11 mouse cellular contexts compared by ENCODE assay signal in genomic region chr2:144052410-144053065, GRCm38 (mm10). TPM values are rescaled to one million over a fixed set of nuclear protein-coding genes. Genes with fewer than 3 reads are reported as not detected.
A peak's percentile ranks its signal among the peaks of the same experiment; 100 is the strongest.
DNase-seq lines count a peak whose midpoint lies in the region; ATAC-seq and TF ChIP-seq lines count a peak whose summit lies in the region.
"Had no signal": no experiment of that assay in that cellular context is flagged by ENCODE, and none has a peak within 500 bp of the region (broad histone marks: within the 10 kb centered on the region; RNA-seq: fewer than 3 reads in every experiment).

No protein-coding gene starts in this region.

- H3K27me3 ChIP-seq in intestine, embryonic 15.5 days (replicated peaks) = no peaks in the 10 kb centered on the region
- no peaks in the 10 kb centered on the region for H3K27me3 ChIP-seq in intestine, postnatal 0 days (replicated peaks; ENCODE audit: control insufficient read depth, insufficient read depth, low read length)
- no peaks in the 10 kb centered on the region for H3K27me3 ChIP-seq in stomach, embryonic 16.5 days (ENCODE audit: control insufficient read depth, insufficient read depth, low read length)
- H3K27me3 ChIP-seq in kidney, embryonic 14.5 days (ENCODE audit: control insufficient read depth, insufficient read depth, low read length) = no peaks in the 10 kb centered on the region
- H3K27me3 ChIP-seq in liver, postnatal 0 days (ENCODE audit: insufficient read depth, low read length) = no peaks in the 10 kb centered on the region
- H3K27me3 ChIP-seq: embryonic facial prominence, embryonic 13.5 days had no signal

- no peaks in the 10 kb centered on the region for H3K36me3 ChIP-seq in intestine, embryonic 15.5 days
- no peaks in the 10 kb centered on the region for H3K36me3 ChIP-seq in intestine, postnatal 0 days (ENCODE audit: control insufficient read depth, insufficient read depth)
- H3K36me3 ChIP-seq in stomach, embryonic 16.5 days (ENCODE audit: control insufficient read depth, insufficient read depth, low read length) = no peaks in the 10 kb centered on the region
- H3K36me3 ChIP-seq in kidney, embryonic 14.5 days (ENCODE audit: control insufficient read depth, insufficient read depth, low read length) = no peaks in the 10 kb centered on the region
- no peaks in the 10 kb centered on the region for H3K36me3 ChIP-seq in liver, postnatal 0 days (replicated peaks; ENCODE audit: insufficient read depth, low read length)
- H3K36me3 ChIP-seq: embryonic facial prominence, embryonic 13.5 days had no signal

- peak; percentile 31 to 46 for DNase-seq in cerebellum, adult 18-20 months
- DNase-seq in gastrocnemius, postnatal 4 days (ENCODE audit: low spot score in 2 of 2) = peak; percentile 43 to 69
- DNase-seq in left cerebral cortex, postnatal 10 days (ENCODE audit: extremely low spot score in 1 of 2, low spot score in 2 of 2) = peak; percentile 71 to 77
- no peak for DNase-seq in liver, postnatal 0 days

- no peak for TF ChIP-seq EP300 in liver, postnatal 0 days (IDR thresholded peaks at IDR 0.05; ENCODE audit: low read depth)

- H3K4me1 ChIP-seq in intestine, embryonic 15.5 days (replicated peaks) = no peaks in the 10 kb centered on the region
- H3K4me1 ChIP-seq in intestine, postnatal 0 days (replicated peaks; ENCODE audit: control insufficient read depth, insufficient read depth, low read length) = no peaks in the 10 kb centered on the region
- H3K4me1 ChIP-seq in stomach, embryonic 16.5 days (ENCODE audit: control insufficient read depth, insufficient read depth, low read length) = no peaks in the 10 kb centered on the region
- H3K4me1 ChIP-seq in kidney, embryonic 14.5 days (ENCODE audit: control insufficient read depth, insufficient read depth, low read length) = no peaks in the 10 kb centered on the region
- no peaks in the 10 kb centered on the region for H3K4me1 ChIP-seq in liver, postnatal 0 days (ENCODE audit: insufficient read depth)

- ATAC-seq in intestine, embryonic 15.5 days = peak; percentile 80
- ATAC-seq in intestine, postnatal 0 days = no peak
- peak; percentile 81; the same call in 1 of the 2 replicates for ATAC-seq in stomach, embryonic 16.5 days (ENCODE audit: insufficient read depth, low FRiP score)
- no peak for ATAC-seq in kidney, embryonic 14.5 days (ENCODE audit: low FRiP score, low TSS enrichment)
- no peak for ATAC-seq in liver, postnatal 0 days

- no peak overlapping the region for H3K4me3 ChIP-seq in intestine, embryonic 15.5 days (replicated peaks)
- H3K4me3 ChIP-seq in intestine, postnatal 0 days (ENCODE audit: low read depth, low read length) = no peak overlapping the region
- no peak overlapping the region for H3K4me3 ChIP-seq in stomach, embryonic 16.5 days (replicated peaks; ENCODE audit: low read length)
- H3K4me3 ChIP-seq in kidney, embryonic 14.5 days (ENCODE audit: low read length) = no peak overlapping the region
- H3K4me3 ChIP-seq in liver, postnatal 0 days (ENCODE audit: low read depth, low read length) = no peak overlapping the region
- H3K4me3 ChIP-seq: embryonic facial prominence, embryonic 13.5 days had no signal

- no peak for TF ChIP-seq CTCF in intestine, postnatal 0 days (IDR thresholded peaks at IDR 0.05; ENCODE audit: low read depth)
- TF ChIP-seq CTCF in liver, postnatal 0 days (IDR thresholded peaks at IDR 0.05; ENCODE audit: low read depth) = no peak

- no peak overlapping the region; the same call in 1 of the 2 replicates for H3K27ac ChIP-seq in intestine, embryonic 15.5 days
- H3K27ac ChIP-seq in intestine, postnatal 0 days (ENCODE audit: low read depth, low read length) = no peak overlapping the region
- peak overlapping the region; percentile 37; the same call in 1 of the 2 replicates for H3K27ac ChIP-seq in stomach, embryonic 16.5 days (ENCODE audit: low read length)
- no peak overlapping the region for H3K27ac ChIP-seq in kidney, embryonic 14.5 days (ENCODE audit: low read depth, low read length)
- H3K27ac ChIP-seq in liver, postnatal 0 days (ENCODE audit: low read depth) = no peak overlapping the region
- H3K27ac ChIP-seq: embryonic facial prominence, embryonic 13.5 days; liver, embryonic 14.5 days had no signal

- intact Hi-C loops in left cerebral cortex, postnatal 10 days (cut with DNase I) = no loop called here

- H3K4me2 ChIP-seq in intestine, embryonic 15.5 days (replicated peaks) = no peak overlapping the region
- no peak overlapping the region for H3K4me2 ChIP-seq in intestine, postnatal 0 days (replicated peaks; ENCODE audit: low read depth)
- H3K4me2 ChIP-seq in stomach, embryonic 16.5 days (ENCODE audit: low read depth, low read length) = no peak overlapping the region
- no peak overlapping the region for H3K4me2 ChIP-seq in kidney, embryonic 14.5 days (replicated peaks; ENCODE audit: low read depth, low read length)
- H3K4me2 ChIP-seq in liver, postnatal 0 days (ENCODE audit: low read depth, low read length) = no peak overlapping the region
- H3K4me2 ChIP-seq: embryonic facial prominence, embryonic 13.5 days had no signal

- no peaks in the 10 kb centered on the region for H3K9me3 ChIP-seq in intestine, embryonic 15.5 days
- H3K9me3 ChIP-seq in intestine, postnatal 0 days (ENCODE audit: control insufficient read depth) = no peaks in the 10 kb centered on the region
- no peaks in the 10 kb centered on the region for H3K9me3 ChIP-seq in stomach, embryonic 16.5 days (replicated peaks; ENCODE audit: control insufficient read depth, low read length)
- H3K9me3 ChIP-seq in kidney, embryonic 14.5 days (ENCODE audit: control insufficient read depth, low read length) = no peaks in the 10 kb centered on the region
- H3K9me3 ChIP-seq in liver, postnatal 0 days (ENCODE audit: low read length) = no peaks in the 10 kb centered on the region
- H3K9me3 ChIP-seq: embryonic facial prominence, embryonic 13.5 days had no signal

- H3K9ac ChIP-seq in intestine, embryonic 15.5 days = no peak overlapping the region
- H3K9ac ChIP-seq in intestine, postnatal 0 days (ENCODE audit: low read depth, low read length) = no peak overlapping the region
- no peak overlapping the region for H3K9ac ChIP-seq in stomach, embryonic 16.5 days (ENCODE audit: low read length)
- no peak overlapping the region for H3K9ac ChIP-seq in kidney, embryonic 14.5 days (ENCODE audit: low read depth, low read length)
- H3K9ac ChIP-seq in liver, postnatal 0 days (replicated peaks) = no peak overlapping the region
- H3K9ac ChIP-seq: embryonic facial prominence, embryonic 13.5 days; liver, embryonic 14.5 days had no signal

- WGBS in intestine, embryonic 15.5 days = 59% methylated on average over 8 of the region's 8 CpGs
- 68% methylated on average over 8 of the region's 8 CpGs for WGBS in intestine, postnatal 0 days
- 70% methylated on average over 8 of the region's 8 CpGs for WGBS in stomach, embryonic 16.5 days
- WGBS in kidney, embryonic 14.5 days = 88% methylated on average over 8 of the region's 8 CpGs
- WGBS in liver, postnatal 0 days (ENCODE audit: insufficient replicate concordance) = 81% methylated on average over 8 of the region's 8 CpGs

RNA-seq across cellular contexts. Expression of gene Banf2, which starts 19.7 kb away (rescaled TPM):
- 0.55 TPM in 1 of 2 replicates, not detected in the other for polyA plus RNA-seq in intestine, embryonic 15.5 days (2015; fragmentation: Nextera tagmentation; extraction: Ambion mirVana)
- polyA plus RNA-seq in intestine, postnatal 0 days (2015; fragmentation: Nextera tagmentation; extraction: Ambion mirVana) = not detected in 2 replicates
- total RNA-seq in gastrocnemius, postnatal 4 days (2021) = not detected
- total RNA-seq in left cerebral cortex, postnatal 10 days (2021) = not detected
- polyA plus RNA-seq in stomach, embryonic 16.5 days (2015; fragmentation: Nextera tagmentation; extraction: Ambion mirVana) = not detected in 2 replicates
- polyA plus RNA-seq in kidney, embryonic 14.5 days (2014; fragmentation: Nextera tagmentation; extraction: Ambion mirVana) = not detected in 2 replicates
- polyA plus RNA-seq in liver, postnatal 0 days (2015; fragmentation: Nextera tagmentation; extraction: Ambion mirVana) = not detected in 2 replicates
- total RNA-seq: ES-E14 had no signal
- polyA plus RNA-seq: embryonic facial prominence, embryonic 13.5 days; liver, embryonic 14.5 days had no signal

RNA-seq across cellular contexts. Expression of gene Rrbp1, which starts 41.5 kb away (rescaled TPM):
- 103 and 125 TPM in 2 replicates for polyA plus RNA-seq in intestine, embryonic 15.5 days (2015; fragmentation: Nextera tagmentation; extraction: Ambion mirVana)
- polyA plus RNA-seq in intestine, postnatal 0 days (2015; fragmentation: Nextera tagmentation; extraction: Ambion mirVana) = 156 and 166 TPM in 2 replicates
- total RNA-seq in gastrocnemius, postnatal 4 days (2021) = 100 to 1,000 TPM; 270 to 296 TPM
- 10 to 100 TPM; 71.8 to 76.7 TPM for total RNA-seq in left cerebral cortex, postnatal 10 days (2021)
- polyA plus RNA-seq in stomach, embryonic 16.5 days (2015; fragmentation: Nextera tagmentation; extraction: Ambion mirVana) = 94.1 and 115 TPM in 2 replicates
- 95.4 and 97.1 TPM in 2 replicates for polyA plus RNA-seq in kidney, embryonic 14.5 days (2014; fragmentation: Nextera tagmentation; extraction: Ambion mirVana)
- 74.3 and 74.7 TPM in 2 replicates for polyA plus RNA-seq in liver, postnatal 0 days (2015; fragmentation: Nextera tagmentation; extraction: Ambion mirVana)

Comparison
In these comparisons a context has a peak if more than half of its experiments do, and no peak if none do; other contexts are left out.
1. ATAC-seq: peak in intestine, embryonic 15.5 days (single experiment) and stomach, embryonic 16.5 days (single experiment); none in intestine, postnatal 0 days (single experiment), kidney, embryonic 14.5 days (single experiment) and liver, postnatal 0 days (single experiment).